Mouse (Mus musculus): Measurements from ENCODE around the gene Ifrd1. TPM values are rescaled to one million over a fixed set of nuclear protein-coding genes. Genes with fewer than 3 reads are reported as not detected.

The Ifrd1 gene
- polyA plus RNA-seq (2016; fragmentation: Nextera tagmentation; extraction: Ambion mirVana) = 124 and 138 TPM in 2 replicates

- WGBS = 81% methylated on average over 5 of the region's 5 CpGs
- no peak for DNase-seq (ENCODE audit: extremely low spot score, low spot score)
- no peaks in the 10 kb centered on the region for H3K9me3 ChIP-seq
- peaks cover 11% of the 10 kb centered on the region; the same call in 1 of the 2 replicates for H3K27me3 ChIP-seq (ENCODE audit: poor library complexity, severe bottlenecking)
- no peak within 1 kb of the TSS for H3K4me3 ChIP-seq
- no peaks in the 10 kb centered on the region for H3K36me3 ChIP-seq (replicated peaks)
- H3K4me1 ChIP-seq = peaks cover 29% of the 10 kb centered on the region
- no peak within 1 kb of the TSS for H3K27ac ChIP-seq
Observed at GRCm38 (mm10) chr12:40248454-40249180, at the start of gene Ifrd1. TSS of gene Ifrd1 (minus strand) at chr12:40248504.

GRCm38 (mm10) chr12:40286539-40286938 is 38.2 kb upstream of the Ifrd1 start:
- H3K4me1 ChIP-seq = 0 out of 2 replicates have a peak, but pooled peaks cover 3% of the 10 kb centered on the region
- H3K9me3 ChIP-seq = peaks cover 20% of the 10 kb centered on the region
- DNase-seq (ENCODE audit: extremely low spot score, low spot score) = no peak
- H3K27ac ChIP-seq = no peak overlapping the region
- H3K36me3 ChIP-seq (replicated peaks) = no peaks in the 10 kb centered on the region
- no peaks in the 10 kb centered on the region for H3K27me3 ChIP-seq (ENCODE audit: poor library complexity, severe bottlenecking)
- WGBS = 88% methylated on average over 4 of the region's 4 CpGs
- no peak overlapping the region for H3K4me3 ChIP-seq

GRCm38 (mm10) chr12:40280596-40281325 is 32.5 kb upstream of the Ifrd1 start:
- 92% methylated on average over 4 of the region's 4 CpGs for WGBS
- no peak for DNase-seq (ENCODE audit: extremely low spot score, low spot score)

GRCm38 (mm10) chr12:40277581-40277980 is 29.3 kb upstream of the Ifrd1 start:
- H3K27ac ChIP-seq = no peak overlapping the region
- WGBS = 90% methylated on average over 3 of the region's 3 CpGs
- DNase-seq (ENCODE audit: extremely low spot score, low spot score) = no peak
- no peaks in the 10 kb centered on the region for H3K9me3 ChIP-seq
- no peaks in the 10 kb centered on the region for H3K4me1 ChIP-seq
- no peaks in the 10 kb centered on the region for H3K27me3 ChIP-seq (ENCODE audit: poor library complexity, severe bottlenecking)
- H3K4me3 ChIP-seq = no peak overlapping the region
- H3K36me3 ChIP-seq (replicated peaks) = no peaks in the 10 kb centered on the region

More at GRCm38 (mm10) chr12:40280596-40281325, 32.5 kb upstream of the Ifrd1 start:
- no peak overlapping the region for H3K4me3 ChIP-seq
- H3K36me3 ChIP-seq (replicated peaks) = no peaks in the 10 kb centered on the region
- H3K27ac ChIP-seq = no peak overlapping the region
- H3K9me3 ChIP-seq = no peaks in the 10 kb centered on the region
- H3K4me1 ChIP-seq = 0 out of 2 replicates have a peak, but pooled peaks cover 3% of the 10 kb centered on the region
- no peaks in the 10 kb centered on the region for H3K27me3 ChIP-seq (ENCODE audit: poor library complexity, severe bottlenecking)

GRCm38 (mm10) chr12:40274931-40275330 is 26.6 kb upstream of the Ifrd1 start:
- no peak overlapping the region for H3K4me3 ChIP-seq

GRCm38 (mm10) chr12:40273339-40273738 is 25.0 kb upstream of the Ifrd1 start:
- DNase-seq (ENCODE audit: extremely low spot score, low spot score) = no peak
- no peaks in the 10 kb centered on the region for H3K27me3 ChIP-seq (ENCODE audit: poor library complexity, severe bottlenecking)
- H3K27ac ChIP-seq = no peak overlapping the region
- no peaks in the 10 kb centered on the region for H3K36me3 ChIP-seq (replicated peaks)
- H3K9me3 ChIP-seq = no peaks in the 10 kb centered on the region
- no peak overlapping the region for H3K4me3 ChIP-seq
- no peaks in the 10 kb centered on the region for H3K4me1 ChIP-seq
- 84% methylated on average over 4 of the region's 4 CpGs for WGBS

More at GRCm38 (mm10) chr12:40274931-40275330, 26.6 kb upstream of the Ifrd1 start:
- no peaks in the 10 kb centered on the region for H3K9me3 ChIP-seq
- H3K4me1 ChIP-seq = no peaks in the 10 kb centered on the region
- no peaks in the 10 kb centered on the region for H3K36me3 ChIP-seq (replicated peaks)
- no peak for DNase-seq (ENCODE audit: extremely low spot score, low spot score)
- no peaks in the 10 kb centered on the region for H3K27me3 ChIP-seq (ENCODE audit: poor library complexity, severe bottlenecking)
- H3K27ac ChIP-seq = no peak overlapping the region

GRCm38 (mm10) chr12:40272710-40273109 is 24.4 kb upstream of the Ifrd1 start:
- H3K27ac ChIP-seq = no peak overlapping the region
- WGBS = 89% methylated on average over 4 of the region's 4 CpGs
- H3K27me3 ChIP-seq (ENCODE audit: poor library complexity, severe bottlenecking) = no peaks in the 10 kb centered on the region
- no peaks in the 10 kb centered on the region for H3K36me3 ChIP-seq (replicated peaks)
- no peaks in the 10 kb centered on the region for H3K4me1 ChIP-seq
- no peak overlapping the region for H3K4me3 ChIP-seq
- no peak for DNase-seq (ENCODE audit: extremely low spot score, low spot score)
- no peaks in the 10 kb centered on the region for H3K9me3 ChIP-seq

GRCm38 (mm10) chr12:40268313-40268712 is 20.0 kb upstream of the Ifrd1 start:
- no peak overlapping the region for H3K4me3 ChIP-seq
- WGBS = 83% methylated on average over 2 of the region's 2 CpGs
- no peaks in the 10 kb centered on the region for H3K4me1 ChIP-seq
- no peaks in the 10 kb centered on the region for H3K27me3 ChIP-seq (ENCODE audit: poor library complexity, severe bottlenecking)
- no peaks in the 10 kb centered on the region for H3K9me3 ChIP-seq
- H3K27ac ChIP-seq = no peak overlapping the region
- no peaks in the 10 kb centered on the region for H3K36me3 ChIP-seq (replicated peaks)
- no peak for DNase-seq (ENCODE audit: extremely low spot score, low spot score)

- H3K4me3 ChIP-seq = no peak overlapping the region
- no peaks in the 10 kb centered on the region for H3K36me3 ChIP-seq (replicated peaks)
- peaks cover 4% of the 10 kb centered on the region for H3K4me1 ChIP-seq
- 88% methylated on average over 4 of the region's 4 CpGs for WGBS
- H3K9me3 ChIP-seq = no peaks in the 10 kb centered on the region
- no peak for DNase-seq (ENCODE audit: extremely low spot score, low spot score)
- no peaks in the 10 kb centered on the region for H3K27me3 ChIP-seq (ENCODE audit: poor library complexity, severe bottlenecking)
- H3K27ac ChIP-seq = no peak overlapping the region
Observed at GRCm38 (mm10) chr12:40263712-40264111, 15.4 kb upstream of the Ifrd1 start.

GRCm38 (mm10) chr12:40263006-40263405 is 14.7 kb upstream of the Ifrd1 start:
- no peak overlapping the region for H3K27ac ChIP-seq
- no peaks in the 10 kb centered on the region for H3K27me3 ChIP-seq (ENCODE audit: poor library complexity, severe bottlenecking)
- H3K9me3 ChIP-seq = no peaks in the 10 kb centered on the region
- H3K36me3 ChIP-seq (replicated peaks) = no peaks in the 10 kb centered on the region
- WGBS = 95% methylated on average over 6 of the region's 6 CpGs
- H3K4me1 ChIP-seq = peaks cover 4% of the 10 kb centered on the region
- no peak overlapping the region for H3K4me3 ChIP-seq
- no peak for DNase-seq (ENCODE audit: extremely low spot score, low spot score)

- DNase-seq (ENCODE audit: extremely low spot score, low spot score) = no peak
- Histone ChIP-seq H3K36me3 (replicated peaks) (no peaks in the 10 kb centered on the region), H3K27me3 (ENCODE audit: poor library complexity, severe bottlenecking) (no peaks in the 10 kb centered on the region), H3K9me3 (no peaks in the 10 kb centered on the region), H3K4me3 (no peak overlapping the region), H3K27ac (no peak overlapping the region), H3K4me1 (peaks cover 7% of the 10 kb centered on the region)
- WGBS = 86% methylated on average over 6 of the region's 6 CpGs
Observed at GRCm38 (mm10) chr12:40258462-40259000, 10.2 kb upstream of the Ifrd1 start.

- no peak overlapping the region for H3K27ac ChIP-seq
- H3K4me3 ChIP-seq = no peak overlapping the region
- 5% methylated on average over 8 of the region's 8 CpGs for WGBS
- H3K4me1 ChIP-seq = peaks cover 7% of the 10 kb centered on the region
- peak; percentile 68 for DNase-seq (ENCODE audit: extremely low spot score, low spot score)
- no peaks in the 10 kb centered on the region for H3K36me3 ChIP-seq (replicated peaks)
- H3K9me3 ChIP-seq = no peaks in the 10 kb centered on the region
- H3K27me3 ChIP-seq (ENCODE audit: poor library complexity, severe bottlenecking) = no peaks in the 10 kb centered on the region
Observed at GRCm38 (mm10) chr12:40257226-40257625, 8.9 kb upstream of the Ifrd1 start.

GRCm38 (mm10) chr12:40256543-40256942 is 8.2 kb upstream of the Ifrd1 start:
- no peaks in the 10 kb centered on the region for H3K36me3 ChIP-seq (replicated peaks)
- H3K9me3 ChIP-seq = no peaks in the 10 kb centered on the region
- no peak overlapping the region for H3K4me3 ChIP-seq
- WGBS = 90% methylated on average over 2 of the region's 2 CpGs
- no peaks in the 10 kb centered on the region; the same call in 1 of the 2 replicates for H3K27me3 ChIP-seq (ENCODE audit: poor library complexity, severe bottlenecking)
- H3K4me1 ChIP-seq = peaks cover 7% of the 10 kb centered on the region
- no peak for DNase-seq (ENCODE audit: extremely low spot score, low spot score)
- H3K27ac ChIP-seq = no peak overlapping the region

All from forebrain, embryonic 10.5 days (tissue).